Comparison of ENCODE assay signal across 9 mouse cellular contexts in the genomic region with DNA sequence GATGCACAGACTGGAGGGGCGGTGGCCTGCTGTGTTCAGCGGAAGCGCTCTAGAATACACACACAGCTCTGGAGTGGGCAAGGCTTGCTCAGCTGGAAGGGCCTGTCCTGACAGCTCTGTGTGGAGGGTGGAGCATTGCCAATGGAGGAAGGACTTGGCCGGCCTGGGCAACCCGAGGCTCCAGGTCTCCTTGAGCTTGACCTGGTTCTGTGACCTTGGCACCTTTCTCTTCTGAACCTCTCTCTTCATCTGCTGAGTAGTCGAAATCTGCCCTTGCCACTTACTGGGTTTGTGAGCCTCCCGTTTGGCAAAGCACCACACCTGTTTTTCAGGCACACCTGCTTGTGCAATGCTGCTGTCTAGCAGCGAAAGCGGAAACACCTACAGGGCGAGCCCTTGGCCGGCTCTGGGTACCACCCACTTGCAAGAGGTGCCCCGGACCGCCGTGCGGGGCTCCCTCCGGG. TPM values are rescaled to one million over a fixed set of nuclear protein-coding genes. Genes with fewer than 3 reads are reported as not detected.
A peak's percentile ranks its signal among the peaks of the same experiment; 100 is the strongest.
DNase-seq lines count a peak whose midpoint lies in the region; ATAC-seq and TF ChIP-seq lines count a peak whose summit lies in the region.
"Had no signal": no experiment of that assay in that cellular context is flagged by ENCODE, and none has a peak within 500 bp of the region (broad histone marks: within the 10 kb centered on the region; RNA-seq: fewer than 3 reads in every experiment).

A gene (plus strand): TSS at position 403 of the 464 bp plus-strand sequence.

- no peak within 1 kb of the TSS for H3K9ac ChIP-seq in hindbrain, embryonic 11.5 days (ENCODE audit: low read depth, low read length)
- H3K9ac ChIP-seq in embryonic facial prominence, embryonic 15.5 days: no peak within 1 kb of the TSS
- H3K9ac ChIP-seq in kidney, postnatal 0 days (ENCODE audit: low read depth, low read length): no peak within 1 kb of the TSS
- peak within 1 kb of the TSS; percentile 24; the same call in 1 of the 2 replicates for H3K9ac ChIP-seq in midbrain, postnatal 0 days (replicated peaks; ENCODE audit: low read length, poor library complexity, severe bottlenecking)
- H3K9ac ChIP-seq: liver, embryonic 14.5 days had no signal

- H3K9me3 ChIP-seq in hindbrain, embryonic 10.5 days: no peaks in the 10 kb centered on the region
- H3K9me3 ChIP-seq in hindbrain, embryonic 11.5 days (ENCODE audit: control insufficient read depth, low read length): no peaks in the 10 kb centered on the region
- H3K9me3 ChIP-seq in embryonic facial prominence, embryonic 15.5 days (replicated peaks): no peaks in the 10 kb centered on the region
- no peaks in the 10 kb centered on the region for H3K9me3 ChIP-seq in kidney, postnatal 0 days (replicated peaks; ENCODE audit: low read length)
- no peaks in the 10 kb centered on the region for H3K9me3 ChIP-seq in midbrain, postnatal 0 days (ENCODE audit: low read length)

- DNase-seq in hindbrain, embryonic 10.5 days (ENCODE audit: low spot score): no peak
- no peak for DNase-seq in hindbrain, embryonic 11.5 days (ENCODE audit: low spot score)
- no peak for DNase-seq in kidney, postnatal 0 days (ENCODE audit: low spot score)
- no peak for DNase-seq in midbrain, postnatal 0 days (ENCODE audit: low spot score)
- no peak for DNase-seq in left cerebral cortex, postnatal 14 days (ENCODE audit: low spot score in 2 of 2)
- DNase-seq in layer of hippocampus, postnatal 14 days (ENCODE audit: low spot score in 2 of 2): no peak

- peak within 1 kb of the TSS; percentile 13 for H3K4me3 ChIP-seq in hindbrain, embryonic 10.5 days
- H3K4me3 ChIP-seq in hindbrain, embryonic 11.5 days (ENCODE audit: low read depth, low read length): no peak within 1 kb of the TSS
- peak within 1 kb of the TSS; percentile 30 for H3K4me3 ChIP-seq in embryonic facial prominence, embryonic 15.5 days (replicated peaks)
- H3K4me3 ChIP-seq in kidney, postnatal 0 days (replicated peaks; ENCODE audit: low read depth, low read length): 0 out of 2 replicates have a peak within 1 kb of the TSS, but pooled peaks have one; percentile 15
- 0 out of 2 replicates have a peak within 1 kb of the TSS, but pooled peaks have one; percentile 3 for H3K4me3 ChIP-seq in midbrain, postnatal 0 days (ENCODE audit: low read depth, low read length)

- peaks cover 72% of the 10 kb centered on the region for H3K27me3 ChIP-seq in hindbrain, embryonic 10.5 days (ENCODE audit: insufficient read depth, poor library complexity, severe bottlenecking)
- peaks cover 28% of the 10 kb centered on the region for H3K27me3 ChIP-seq in hindbrain, embryonic 11.5 days (ENCODE audit: control insufficient read depth, insufficient read depth, low read length)
- H3K27me3 ChIP-seq in embryonic facial prominence, embryonic 15.5 days: peaks cover 49% of the 10 kb centered on the region
- peaks cover 16% of the 10 kb centered on the region for H3K27me3 ChIP-seq in kidney, postnatal 0 days (ENCODE audit: insufficient read depth, low read length)
- H3K27me3 ChIP-seq in midbrain, postnatal 0 days (ENCODE audit: insufficient read depth, low read length): peaks cover 9% of the 10 kb centered on the region

- H3K27ac ChIP-seq in hindbrain, embryonic 10.5 days: no peak within 1 kb of the TSS
- no peak within 1 kb of the TSS for H3K27ac ChIP-seq in hindbrain, embryonic 11.5 days (ENCODE audit: low read depth, low read length)
- 0 out of 2 replicates have a peak within 1 kb of the TSS, but pooled peaks have one; percentile 55 for H3K27ac ChIP-seq in embryonic facial prominence, embryonic 15.5 days (replicated peaks)
- no peak within 1 kb of the TSS for H3K27ac ChIP-seq in kidney, postnatal 0 days
- H3K27ac ChIP-seq in midbrain, postnatal 0 days (ENCODE audit: low read depth, low read length): no peak within 1 kb of the TSS
- H3K27ac ChIP-seq: liver, embryonic 14.5 days had no signal

- no peaks in the 10 kb centered on the region for H3K36me3 ChIP-seq in hindbrain, embryonic 10.5 days
- H3K36me3 ChIP-seq in hindbrain, embryonic 11.5 days (ENCODE audit: control insufficient read depth, insufficient read depth, low read length): no peaks in the 10 kb centered on the region
- no peaks in the 10 kb centered on the region for H3K36me3 ChIP-seq in embryonic facial prominence, embryonic 15.5 days
- no peaks in the 10 kb centered on the region for H3K36me3 ChIP-seq in kidney, postnatal 0 days (ENCODE audit: insufficient read depth, low read length)
- H3K36me3 ChIP-seq in midbrain, postnatal 0 days (ENCODE audit: insufficient read depth, low read length): no peaks in the 10 kb centered on the region

- no peak within 1 kb of the TSS for H3K4me2 ChIP-seq in hindbrain, embryonic 11.5 days (replicated peaks; ENCODE audit: low read depth, low read length)
- H3K4me2 ChIP-seq in embryonic facial prominence, embryonic 15.5 days (replicated peaks): peak within 1 kb of the TSS; percentile 30
- H3K4me2 ChIP-seq in kidney, postnatal 0 days (ENCODE audit: low read length): peak within 1 kb of the TSS; percentile 43
- peak within 1 kb of the TSS; percentile 13; the same call in 1 of the 2 replicates for H3K4me2 ChIP-seq in midbrain, postnatal 0 days (ENCODE audit: low read depth, low read length, poor library complexity, severe bottlenecking)

- 31% methylated on average over 16 of the region's 16 CpGs for WGBS in hindbrain, embryonic 10.5 days
- 22% methylated on average over 16 of the region's 16 CpGs for WGBS in hindbrain, embryonic 11.5 days
- 17% methylated on average over 16 of the region's 16 CpGs for WGBS in embryonic facial prominence, embryonic 15.5 days
- WGBS in kidney, postnatal 0 days: 21% methylated on average over 16 of the region's 16 CpGs
- WGBS in midbrain, postnatal 0 days: 29% methylated on average over 16 of the region's 16 CpGs

- H3K4me1 ChIP-seq in hindbrain, embryonic 10.5 days (replicated peaks): peaks cover 20% of the 10 kb centered on the region
- H3K4me1 ChIP-seq in hindbrain, embryonic 11.5 days (replicated peaks; ENCODE audit: control insufficient read depth, insufficient read depth, low read length): 0 out of 2 replicates have a peak, but pooled peaks cover under 1% of the 10 kb centered on the region
- H3K4me1 ChIP-seq in embryonic facial prominence, embryonic 15.5 days: peaks cover 13% of the 10 kb centered on the region
- H3K4me1 ChIP-seq in kidney, postnatal 0 days (replicated peaks; ENCODE audit: insufficient read depth, low read length): peaks cover 10% of the 10 kb centered on the region; the same call in 1 of the 2 replicates
- H3K4me1 ChIP-seq in midbrain, postnatal 0 days (ENCODE audit: insufficient read depth, low read length): peaks cover 5% of the 10 kb centered on the region; the same call in 1 of the 2 replicates

- TF ChIP-seq CTCF in kidney, postnatal 0 days (IDR thresholded peaks at IDR 0.05; ENCODE audit: low read depth): no peak
- TF ChIP-seq CTCF in midbrain, postnatal 0 days (IDR thresholded peaks at IDR 0.05): no peak

- no peak for ATAC-seq in hindbrain, embryonic 11.5 days (ENCODE audit: low FRiP score)
- ATAC-seq in embryonic facial prominence, embryonic 15.5 days (ENCODE audit: insufficient number of reproducible peaks, low FRiP score, low TSS enrichment, low read depth): no peak
- no peak for ATAC-seq in kidney, postnatal 0 days (replicated peaks; ENCODE audit: low FRiP score, low read depth)
- ATAC-seq in midbrain, postnatal 0 days (ENCODE audit: low FRiP score): no peak
- no peak for ATAC-seq in erythroblast, adult 5-6 weeks (replicated peaks; ENCODE audit: low FRiP score, poor library complexity, severe bottlenecking)

- intact Hi-C loops in left cerebral cortex, postnatal 14 days (cut with DNase I): no loop called here

RNA-seq across cellular contexts. Expression of the gene that starts here (rescaled TPM):
- polyA plus RNA-seq in hindbrain, embryonic 10.5 days (2016; fragmentation: Nextera tagmentation; extraction: Ambion mirVana): not detected in 2 replicates
- polyA plus RNA-seq in hindbrain, embryonic 11.5 days (2014; fragmentation: Nextera tagmentation; extraction: Ambion mirVana): 0.08 and 0.13 TPM in 2 replicates
- polyA plus RNA-seq in embryonic facial prominence, embryonic 15.5 days (2015; fragmentation: Nextera tagmentation; extraction: Ambion mirVana): 9.8 and 12.4 TPM in 2 replicates
- polyA plus RNA-seq in kidney, postnatal 0 days (2015; fragmentation: Nextera tagmentation; extraction: Ambion mirVana): 5.0 and 5.9 TPM in 2 replicates
- 4.1 and 4.6 TPM in 2 replicates for total RNA-seq in midbrain, postnatal 0 days (2014; rRNA removed)
- 4.1 and 4.7 TPM in 2 replicates for polyA plus RNA-seq in midbrain, postnatal 0 days (2015; fragmentation: Nextera tagmentation; extraction: Ambion mirVana)
- total RNA-seq in erythroblast, adult 5-6 weeks (2015; ENCODE audit: low replicate concordance): not detected in 2 replicates
- not detected in 2 replicates for total RNA-seq in erythroblast, adult 5-6 weeks (2017; ENCODE audit: low replicate concordance)
- total RNA-seq in left cerebral cortex, postnatal 14 days (2021): 1 to 10 TPM; 1.7 to 2.0 TPM
- total RNA-seq in layer of hippocampus, postnatal 14 days (2021): under 1 TPM; 0.91 to 0.94 TPM
